Mouse (Mus musculus) liver, postnatal 0 days (tissue): ENCODE data around the gene Vcl. TPM values are rescaled to one million over a fixed set of nuclear protein-coding genes. Genes with fewer than 3 reads are reported as not detected.

Experiments
- ATAC-seq: fragments of 200-750 bp; cut with Nextera tagmentation; 2 replicates; pipeline ENCODE4 v1.8.0; 2017; ENCODE audit warnings: mild to moderate bottlenecking, moderate library complexity
- DNase-seq: peaks from one replicate; pipeline ENCODE4 v3.0.0-alpha.2; 2016
- H3K27ac ChIP-seq: fragments of 300-500 bp; sonication (generic); 2 replicates; pipeline ENCODE4 v1.5.1; 2014; ENCODE audit warnings: antibody characterized with exemption, moderate library complexity, mild to moderate bottlenecking, low read depth
- H3K27me3 ChIP-seq: fragments of 300-500 bp; sonication (generic); 2 replicates; pipeline ENCODE4 v1.6.1; 2014; ENCODE audit warnings: low read length, control low read depth, mixed read lengths; ENCODE audit not compliant: insufficient read depth
- H3K36me3 ChIP-seq: fragments of 300-500 bp; sonication (generic); replicated peaks from 2 replicates; pipeline ENCODE4 v1.6.1; 2014; ENCODE audit warnings: mild to moderate bottlenecking, control low read depth, low read length, moderate library complexity, mixed read lengths; ENCODE audit not compliant: insufficient read depth
- H3K4me1 ChIP-seq: fragments of 300-500 bp; sonication (generic); 2 replicates; pipeline ENCODE4 v1.6.1; 2014; ENCODE audit warnings: antibody characterized with exemption, mild to moderate bottlenecking, control low read depth; ENCODE audit not compliant: insufficient read depth
- H3K4me2 ChIP-seq: fragments of 300-500 bp; sonication (generic); 2 replicates; pipeline ENCODE4 v1.6.1; 2014; ENCODE audit warnings: low read depth, mild to moderate bottlenecking, low read length, moderate library complexity, mixed read lengths
- H3K4me3 ChIP-seq: fragments of 300-500 bp; sonication (generic); 2 replicates; pipeline ENCODE4 v1.5.1; 2014; ENCODE audit warnings: low read depth, low read length
- H3K9ac ChIP-seq: fragments of 300-500 bp; sonication (generic); replicated peaks from 2 replicates; pipeline ENCODE4 v1.6.1; 2014; ENCODE audit warnings: mild to moderate bottlenecking, moderate library complexity
- H3K9me3 ChIP-seq: fragments of 300-500 bp; sonication (generic); 2 replicates; pipeline ENCODE4 v1.6.1; 2016; ENCODE audit warnings: mild to moderate bottlenecking, control low read depth, low read length, mixed read lengths
- CTCF ChIP-seq: sonication (generic); IDR thresholded peaks from 2 replicates; pipeline ENCODE4 v1.5.1; 2016; ENCODE audit warnings: antibody characterized with exemption, low read depth
- EP300 ChIP-seq: IDR thresholded peaks from 2 replicates; pipeline ENCODE4 v1.6.1; 2016; ENCODE audit warnings: antibody characterized with exemption, low read depth, mild to moderate bottlenecking
- WGBS: fragments of 180-500 bp; shearing (Covaris S2); extraction: QIAGEN DNeasy Blood & Tissue Kit; methylation state at CpG from one replicate; pipeline ENCODE4 v1.1.7; 2014; ENCODE audit not compliant: insufficient replicate concordance; 5-methylcytosine and 5-hydroxymethylcytosine counted together
- polyA plus RNA-seq: library from polyadenylated mRNA; unstranded; fragments of >200 nt; fragmentation: Nextera tagmentation; extraction: Ambion mirVana; gene quantifications from 2 replicates; pipeline ENCODE4 v1.2.1, GENCODE M21; 2015

The Vcl gene
- polyA plus RNA-seq, 1 experiment from 2014 or later, result 11.6 TPM

- TF ChIP-seq EP300 (no peak), CTCF (no peak)
- Histone ChIP-seq H3K9me3 (no peaks in the 10 kb centered on the region), H3K36me3 (peaks cover 19% of the 10 kb centered on the region), H3K4me3 (no peak overlapping the region), H3K4me2 (peak overlapping the region; percentile 33; the same call in 1 of the 2 replicates), H3K27me3 (no peaks in the 10 kb centered on the region), H3K27ac (peak overlapping the region; percentile 66; the same call in 1 of the 2 replicates), H3K4me1 (peaks cover 11% of the 10 kb centered on the region; the same call in 1 of the 2 replicates), H3K9ac (no peak overlapping the region)
- no peak for ATAC-seq
- DNase-seq, result no peak
- 77% methylated on average over 2 of the region's 2 CpGs for WGBS
These were observed 118.6 kb downstream of the Vcl start for GRCm38 (mm10) chr14:21047840-21048239.

DNA sequence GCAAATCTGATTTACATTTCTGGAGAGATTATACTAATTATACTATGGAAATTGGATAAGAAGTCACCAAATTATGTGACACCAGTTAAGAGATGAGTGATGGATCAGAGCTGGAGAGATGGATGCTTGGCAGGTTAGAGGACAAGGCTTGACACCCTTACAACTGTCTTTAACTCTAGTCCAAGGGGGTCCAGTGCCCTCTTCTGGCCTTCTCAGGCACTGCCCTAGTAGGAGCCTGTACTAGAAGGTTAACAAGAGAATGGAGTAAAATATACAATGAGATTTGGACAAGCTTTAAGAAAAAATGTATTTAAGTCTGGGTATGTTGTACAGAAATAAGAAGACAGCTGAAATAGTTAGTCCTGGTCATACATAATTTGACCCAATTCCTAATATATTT, 119.7 kb downstream of the Vcl start:
- Histone ChIP-seq H3K4me3 (no peak overlapping the region), H3K27me3 (no peaks in the 10 kb centered on the region), H3K4me1 (peaks cover 16% of the 10 kb centered on the region; the same call in 1 of the 2 replicates), H3K4me2 (no peak overlapping the region), H3K36me3 (peaks cover 12% of the 10 kb centered on the region; the same call in 1 of the 2 replicates), H3K27ac (no peak overlapping the region), H3K9ac (no peak overlapping the region), H3K9me3 (no peaks in the 10 kb centered on the region)
- peak; percentile 57 for DNase-seq
- no peak for ATAC-seq
- peak; percentile 75 for TF ChIP-seq CTCF
- no peak for TF ChIP-seq EP300

GRCm38 (mm10) chr14:21050734-21051133, 121.5 kb downstream of the Vcl start:
- Histone ChIP-seq H3K4me1 (peaks cover 16% of the 10 kb centered on the region; the same call in 1 of the 2 replicates), H3K27ac (no peak overlapping the region), H3K27me3 (no peaks in the 10 kb centered on the region), H3K36me3 (0 out of 2 replicates have a peak, but pooled peaks cover 5% of the 10 kb centered on the region), H3K9me3 (no peaks in the 10 kb centered on the region), H3K4me3 (peak overlapping the region; percentile 96; the same call in 1 of the 2 replicates), H3K9ac (no peak overlapping the region), H3K4me2 (peak overlapping the region; percentile 87)
- 70% methylated on average over 3 of the region's 3 CpGs for WGBS
- peak; percentile 73 for DNase-seq
- peak; percentile 74 for TF ChIP-seq CTCF
- TF ChIP-seq EP300, result no peak
- no peak for ATAC-seq

- 6% methylated on average over 25 of the region's 28 CpGs for WGBS
These were observed 122.3 kb downstream of the Vcl start for GRCm38 (mm10) chr14:21051380-21052111.

GRCm38 (mm10) chr14:21052112-21052780, 123.0 kb downstream of the Vcl start, which contains the start of the genes Ap3m1 and Adk:
Ap3m1 (minus strand) TSS chr14:21052508.
Adk (plus strand) TSS chr14:21052574.
- Histone ChIP-seq H3K4me3 (peak within 1 kb of the TSS; percentile 96), H3K4me1 (peaks cover 16% of the 10 kb centered on the region; the same call in 1 of the 2 replicates), H3K9me3 (no peaks in the 10 kb centered on the region), H3K4me2 (peak within 1 kb of the TSS; percentile 87), H3K27me3 (no peaks in the 10 kb centered on the region), H3K36me3 (no peaks in the 10 kb centered on the region), H3K27ac (peak within 1 kb of the TSS; percentile 96), H3K9ac (peak within 1 kb of the TSS; percentile 93)
- ATAC-seq (peak; percentile 93), DNase-seq (peak; percentile 98)
- under 1% methylated on average over 45 of the region's 48 CpGs for WGBS
- TF ChIP-seq CTCF, result no peak
- TF ChIP-seq EP300, result peak; percentile 82; the same call in 1 of the 2 replicates

More at GRCm38 (mm10) chr14:21051380-21052111, 122.3 kb downstream of the Vcl start:
- Histone ChIP-seq H3K27ac (peak overlapping the region; percentile 96), H3K4me2 (peak overlapping the region; percentile 87), H3K9me3 (no peaks in the 10 kb centered on the region), H3K4me1 (peaks cover 16% of the 10 kb centered on the region; the same call in 1 of the 2 replicates), H3K9ac (peak overlapping the region; percentile 93), H3K4me3 (peak overlapping the region; percentile 96), H3K36me3 (0 out of 2 replicates have a peak, but pooled peaks cover 3% of the 10 kb centered on the region), H3K27me3 (no peaks in the 10 kb centered on the region)
- ATAC-seq (peak; percentile 0; the same call in 1 of the 2 replicates), DNase-seq (no peak)
- TF ChIP-seq EP300, result no peak
- TF ChIP-seq CTCF, result no peak

GRCm38 (mm10) chr14:21052781-21053130, 123.6 kb downstream of the Vcl start:
- H3K4me3 ChIP-seq, result peak overlapping the region; percentile 96
- DNase-seq (peak; percentile 81), ATAC-seq (peak; percentile 77)
- peak overlapping the region; percentile 64 for H3K9ac ChIP-seq
- peak overlapping the region; percentile 96 for H3K27ac ChIP-seq
- H3K9me3 ChIP-seq, result no peaks in the 10 kb centered on the region
- H3K4me2 ChIP-seq, result peak overlapping the region; percentile 87
- no peaks in the 10 kb centered on the region for H3K36me3 ChIP-seq
- no peaks in the 10 kb centered on the region for H3K27me3 ChIP-seq
- TF ChIP-seq CTCF (peak; percentile 40), EP300 (no peak; the same call in 1 of the 2 replicates)
- H3K4me1 ChIP-seq, result peaks cover 15% of the 10 kb centered on the region; the same call in 1 of the 2 replicates
- WGBS, result under 1% methylated on average over 25 of the region's 25 CpGs
